Mouse (Mus musculus) hematopoietic stem cell, adult 5-6 weeks (primary cell): ENCODE measurements around the gene Alkbh1. TPM values are rescaled to one million over a fixed set of nuclear protein-coding genes. Genes with fewer than 3 reads are reported as not detected.

Source experiments
- ATAC-seq, 2 experiments: fragments of 125-278 bp in 1 of 2; replicated peaks in 1 of 2; 2 replicates each; pipeline ENCODE4 v1.8.0; 2016 to 2017; ENCODE audit warnings: inconsistent platforms in 2 of 2, mild to moderate bottlenecking in 2 of 2, moderate number of reproducible peaks in 2 of 2, low read depth in 1 of 2, moderate TSS enrichment in 1 of 2; ENCODE audit not compliant: low FRiP score in 2 of 2, poor library complexity in 2 of 2, severe bottlenecking in 2 of 2, insufficient read depth in 1 of 2, low TSS enrichment in 1 of 2
- total RNA-seq: library from RNA; stranded (forward); fragments of 172-1452, 232-1000 nt; gene quantifications from 2 replicates; pipeline ENCODE4 v1.2.3, GENCODE M21; 2017

Gene Alkbh1
- total RNA-seq, 1 experiment from 2014 or later = 49.1 TPM

DNA sequence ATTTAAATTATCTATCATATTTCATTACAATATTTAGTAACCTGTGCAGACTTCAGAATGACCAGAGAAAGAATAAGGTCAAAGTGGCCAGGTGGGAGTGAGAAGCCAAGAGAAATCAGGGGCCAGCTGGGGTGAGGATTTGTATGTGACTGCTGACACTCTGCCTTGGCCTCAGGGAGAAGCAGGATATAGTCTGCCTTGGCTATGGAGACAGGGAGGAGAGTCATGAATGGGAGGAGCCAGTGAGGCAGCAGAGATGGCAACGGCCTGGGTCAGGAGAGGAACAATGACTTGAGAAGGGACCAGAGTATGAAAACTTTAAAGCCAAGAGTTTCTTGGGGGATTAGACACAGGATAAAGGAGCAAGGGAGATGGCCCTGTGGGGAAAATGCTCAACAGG lies 20.1 kb downstream of the Alkbh1 start:
- no peak for ATAC-seq

DNA sequence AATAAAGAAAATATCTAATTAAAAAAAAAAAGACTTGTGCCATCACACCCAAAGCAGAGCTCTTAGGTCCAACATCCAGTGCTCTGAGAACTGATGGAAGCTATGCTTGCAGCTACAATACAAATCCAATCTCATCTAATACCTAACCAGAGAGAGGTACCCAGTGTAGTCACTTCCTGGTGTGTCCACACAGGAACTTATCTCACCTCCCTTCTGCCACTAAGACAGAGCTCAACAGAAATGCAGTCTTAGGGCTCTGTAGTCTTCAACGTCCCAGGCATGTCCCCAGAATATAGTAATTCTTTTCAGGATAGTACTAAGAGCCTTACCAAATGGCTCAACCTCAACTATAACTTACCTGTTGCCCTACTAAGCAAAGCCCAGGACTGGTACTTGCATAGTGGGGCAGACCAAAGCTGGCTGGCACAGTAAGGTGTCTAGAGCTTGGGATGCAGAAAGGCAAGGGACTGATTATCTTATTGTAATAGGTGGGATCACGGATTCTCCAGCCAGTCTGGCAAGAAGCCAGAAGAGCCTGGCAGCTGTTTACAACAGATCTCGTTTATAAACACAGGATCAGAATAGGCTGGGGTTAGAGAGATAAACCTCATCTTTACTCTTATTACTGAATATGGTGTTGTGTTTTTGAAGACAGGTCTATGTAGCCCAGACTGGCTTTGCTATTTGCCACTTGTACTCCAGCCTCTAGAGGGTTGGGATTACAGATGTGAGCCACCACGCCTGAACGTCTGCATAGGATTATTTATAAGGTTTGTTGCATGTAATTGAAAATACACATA lies 21.9 kb downstream of the Alkbh1 start:
- ATAC-seq = peak in 1 of 2 experiments; percentile 26; a peak in 1 of 4 replicates

DNA sequence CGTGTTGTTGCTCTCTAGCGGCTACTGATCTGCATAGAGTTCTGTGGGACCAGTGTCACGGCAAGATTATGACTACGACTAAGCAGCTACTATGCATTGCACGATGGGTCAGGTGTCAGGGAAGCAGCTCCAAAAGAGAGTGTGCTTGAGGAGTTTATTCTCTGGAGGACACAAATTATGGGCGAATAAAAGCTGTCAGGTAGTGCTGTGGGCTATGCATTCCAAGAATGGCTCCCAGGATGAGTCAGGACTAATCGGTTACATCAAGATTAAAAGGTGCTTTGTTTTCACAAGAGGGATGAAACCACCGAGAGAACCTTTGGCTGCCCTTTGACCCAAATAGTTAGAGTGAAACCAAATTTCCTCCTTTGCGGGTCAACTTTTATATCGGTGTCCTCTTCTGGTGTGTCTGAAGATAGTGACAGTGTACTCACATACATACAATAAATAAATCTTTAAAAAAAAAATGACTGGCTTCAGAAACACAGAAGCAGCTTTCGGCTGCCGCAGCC lies 23.8 kb downstream of the Alkbh1 start:
- ATAC-seq = no peak

DNA sequence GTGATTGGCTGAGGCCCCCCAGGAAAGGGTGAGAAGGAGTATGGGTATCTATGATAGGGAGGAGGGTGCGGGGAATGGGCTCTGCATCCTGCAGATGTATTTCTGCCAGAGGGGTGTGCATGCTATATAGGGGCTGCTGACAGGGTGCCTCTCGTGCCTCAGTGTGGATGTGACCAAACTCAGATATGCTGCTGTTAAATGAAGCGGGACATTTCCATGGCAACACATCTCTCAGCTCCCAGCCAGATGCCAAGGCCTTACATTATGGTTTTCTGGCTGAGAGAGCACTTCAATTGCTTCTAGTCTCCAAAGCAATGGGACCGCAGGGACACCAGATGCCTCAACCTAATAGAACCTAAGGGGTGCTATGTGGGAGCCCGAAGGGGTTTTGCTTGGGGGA lies 24.9 kb downstream of the Alkbh1 start:
- no peak for ATAC-seq

DNA sequence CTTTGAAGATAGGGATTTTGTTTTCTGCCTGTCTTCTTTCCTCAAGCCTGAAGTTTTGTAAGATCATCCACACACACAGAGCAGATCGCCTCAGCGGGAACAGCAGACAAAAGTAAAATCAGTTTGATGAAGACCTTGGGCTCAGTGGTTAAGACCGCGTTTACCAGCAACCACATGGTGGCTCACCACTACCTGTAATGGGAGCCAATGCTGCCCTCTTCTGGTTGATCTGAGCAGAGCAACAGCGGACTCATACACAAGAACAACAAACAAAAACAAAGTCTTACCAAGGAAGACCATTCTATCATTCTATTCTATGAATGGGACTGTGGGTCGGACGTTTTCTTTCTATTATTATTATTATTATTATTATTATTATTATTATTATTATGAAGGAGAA lies 27.1 kb downstream of the Alkbh1 start:
- peak; percentile 69 to 77 for ATAC-seq

DNA sequence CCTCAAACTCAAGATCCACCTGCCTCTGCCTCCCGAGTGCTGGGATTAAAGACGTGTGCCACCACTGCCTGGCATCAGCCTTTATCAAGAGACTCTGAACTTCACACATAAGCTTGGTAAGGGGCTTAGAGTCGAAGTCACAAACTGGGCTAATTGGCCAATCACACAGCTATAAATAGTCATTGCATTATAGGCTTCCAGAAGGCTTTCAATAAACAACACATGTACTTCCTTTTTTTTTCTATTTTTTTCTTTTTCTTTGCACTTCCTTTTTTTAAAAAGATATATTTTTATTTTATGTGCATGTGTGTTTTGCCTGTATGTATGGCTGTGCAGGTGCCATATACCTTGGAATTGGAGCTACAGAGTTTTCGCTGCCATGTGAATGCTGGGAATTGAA lies 28.5 kb downstream of the Alkbh1 start:
- peak in 1 of 2 experiments; percentile 23; a peak in 1 of 4 replicates for ATAC-seq

DNA sequence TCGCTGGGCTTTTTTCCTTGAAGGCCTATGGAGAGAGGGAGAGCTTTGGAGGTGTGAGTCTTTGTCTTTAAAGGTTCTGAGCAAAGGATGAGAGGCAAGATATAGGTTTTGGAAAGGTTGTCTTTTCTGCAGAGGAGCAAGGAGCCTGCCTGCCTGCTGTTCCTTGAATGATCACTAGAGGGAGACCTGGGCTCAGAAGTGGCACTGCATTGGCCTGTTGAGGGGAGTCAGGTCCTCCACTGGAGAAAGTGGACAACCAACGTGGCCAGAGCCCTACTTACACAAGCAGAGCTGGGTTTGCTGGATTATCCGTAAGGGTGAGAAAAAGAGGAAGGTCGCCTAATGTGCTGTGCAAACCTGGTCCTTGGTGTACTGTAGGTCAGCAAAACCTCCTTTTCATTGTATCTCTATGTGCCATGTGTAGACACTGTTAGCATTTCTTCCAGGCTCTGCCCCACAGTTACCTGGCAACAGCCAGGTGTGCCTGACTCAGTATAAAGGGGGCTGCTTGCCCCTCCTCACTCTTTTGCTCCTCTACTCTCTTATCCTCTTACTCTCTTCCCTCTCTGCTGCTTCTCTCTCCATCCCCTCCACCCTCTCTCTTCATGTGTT lies 30.5 kb downstream of the Alkbh1 start:
- peak; percentile 67 to 77 for ATAC-seq

DNA sequence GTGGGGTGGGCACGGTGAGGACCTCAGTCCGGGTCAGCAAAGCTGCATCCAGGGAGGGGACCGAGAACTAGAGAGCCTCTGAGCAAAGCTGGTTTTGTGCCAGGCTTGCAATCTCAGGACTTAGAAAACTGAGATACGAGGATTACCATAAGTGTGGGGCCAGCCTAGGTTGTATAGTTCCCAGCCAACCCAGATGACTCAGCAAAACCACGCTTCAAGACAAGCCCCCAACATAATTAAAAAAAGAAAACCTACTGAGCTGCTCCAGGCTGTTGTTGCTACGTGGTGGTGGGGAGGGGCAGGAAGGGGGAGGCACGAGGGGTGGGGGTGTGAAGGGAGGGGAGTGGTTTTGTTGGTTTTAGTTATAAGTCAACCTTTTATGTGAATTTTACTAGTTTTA lies 32.8 kb downstream of the Alkbh1 start:
- peak; percentile 9 to 16; a peak in 2 of 4 replicates for ATAC-seq

DNA sequence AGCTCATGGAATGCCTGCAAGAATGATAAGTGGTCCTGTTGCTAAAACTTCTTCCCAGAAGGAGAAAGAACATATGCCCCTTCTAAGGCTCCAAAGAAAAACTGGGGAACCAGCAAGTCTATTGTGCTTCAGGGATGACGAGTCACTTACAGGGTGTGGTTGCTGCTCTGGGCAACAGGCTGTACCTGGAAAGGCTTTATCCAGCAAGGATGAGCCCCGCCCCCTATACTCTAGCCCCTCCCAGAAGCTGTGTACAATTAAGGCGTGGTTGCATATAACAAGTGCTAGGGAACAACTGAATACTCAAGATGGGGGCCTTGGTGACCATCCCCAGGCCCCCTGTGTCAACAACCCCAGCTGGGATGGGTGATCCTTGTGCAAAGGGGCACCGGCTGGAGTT lies 34.7 kb downstream of the Alkbh1 start:
- no peak for ATAC-seq

DNA sequence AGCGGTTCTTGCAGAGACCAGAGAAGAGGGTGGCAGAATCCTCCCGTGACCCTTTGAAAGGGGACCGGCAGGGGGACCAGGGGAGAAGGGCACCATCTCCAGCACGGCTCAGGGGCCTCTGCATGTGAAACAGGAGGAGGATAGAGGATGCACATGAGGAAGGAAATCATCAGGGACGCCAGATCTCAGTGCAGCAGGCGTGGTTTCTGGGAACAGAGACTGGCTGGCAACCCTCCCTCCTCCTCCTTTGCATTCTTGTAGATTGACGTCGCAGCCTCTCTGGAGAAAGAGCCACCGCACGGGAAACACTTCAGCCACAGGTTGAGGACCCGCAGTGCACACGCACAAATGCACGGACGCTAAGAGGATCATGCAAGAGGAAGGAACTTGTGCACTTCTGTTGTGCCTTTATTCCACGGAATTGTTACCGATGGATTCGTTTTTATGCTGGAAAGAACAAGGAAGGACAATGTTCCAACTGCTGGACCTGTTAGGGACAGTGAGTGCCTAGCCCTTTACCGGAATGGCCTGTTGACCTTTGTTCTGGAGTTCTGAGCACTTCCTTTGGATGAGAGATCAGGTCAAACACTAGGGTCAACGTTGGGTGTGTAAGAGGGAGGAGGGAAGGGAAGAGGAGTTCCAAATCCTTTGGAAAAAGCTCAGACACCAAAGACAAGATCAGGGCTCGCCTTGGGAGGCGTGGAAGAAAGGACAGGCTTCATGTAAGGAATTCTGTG lies 35.8 kb downstream of the Alkbh1 start:
- ATAC-seq = peak; percentile 84 to 86

DNA sequence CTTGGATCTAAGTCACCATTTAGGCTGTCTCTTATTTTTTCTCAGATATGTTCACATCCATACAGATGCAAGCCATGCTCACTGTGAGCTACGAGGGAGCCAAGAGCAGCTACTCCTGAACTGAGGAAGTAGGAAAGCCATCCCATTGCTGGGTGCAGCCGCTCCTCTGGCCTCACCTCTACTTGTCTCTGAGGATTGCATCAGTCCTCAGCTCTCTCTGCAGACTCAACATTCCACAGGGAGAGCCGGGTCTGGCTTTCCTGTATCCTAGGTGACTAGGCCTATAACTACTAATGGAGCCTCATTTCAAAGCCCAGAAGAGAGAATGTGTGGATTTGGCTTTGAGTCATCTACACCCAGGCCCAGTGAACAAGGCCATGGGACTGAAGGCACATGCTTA lies 38.1 kb downstream of the Alkbh1 start:
- ATAC-seq = no peak

DNA sequence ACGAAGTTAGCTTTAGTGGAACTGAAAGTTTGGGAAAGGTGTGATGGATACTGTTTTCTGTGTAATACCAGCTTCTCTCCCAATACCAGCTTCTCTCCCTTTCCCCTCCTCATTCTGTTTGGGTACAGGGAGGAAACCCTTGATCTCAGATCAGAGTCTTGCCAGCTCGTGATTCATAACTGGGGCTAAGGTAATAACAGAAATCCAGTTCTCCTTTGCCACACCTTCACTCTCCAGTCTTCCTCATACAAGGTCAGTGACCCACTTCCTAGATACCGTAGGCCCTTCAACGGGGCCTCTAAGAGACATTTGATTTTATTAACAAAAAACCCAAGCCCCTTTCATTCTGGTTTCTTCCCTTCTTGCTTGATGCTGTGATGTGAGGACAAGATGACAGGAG lies 38.7 kb downstream of the Alkbh1 start:
- no peak for ATAC-seq

DNA sequence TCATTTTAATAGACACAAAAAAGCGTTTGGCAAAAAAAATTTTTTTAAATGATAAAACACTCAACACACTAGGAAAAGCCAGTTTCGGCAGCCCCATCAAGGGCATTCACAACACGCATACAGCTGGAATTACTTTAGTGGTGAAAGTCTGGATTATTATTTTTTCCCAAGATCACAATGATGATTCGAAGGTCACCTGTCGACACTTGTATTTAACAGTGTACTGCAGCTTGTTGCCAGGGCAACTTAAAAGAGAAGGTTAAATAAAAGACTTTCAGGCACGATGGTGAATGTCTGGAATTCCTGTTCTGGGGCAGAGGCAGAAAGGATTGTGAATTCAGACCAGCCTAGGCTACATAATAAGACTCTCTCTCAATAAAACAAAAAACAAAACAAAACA lies 41.9 kb downstream of the Alkbh1 start:
- ATAC-seq = no peak

DNA sequence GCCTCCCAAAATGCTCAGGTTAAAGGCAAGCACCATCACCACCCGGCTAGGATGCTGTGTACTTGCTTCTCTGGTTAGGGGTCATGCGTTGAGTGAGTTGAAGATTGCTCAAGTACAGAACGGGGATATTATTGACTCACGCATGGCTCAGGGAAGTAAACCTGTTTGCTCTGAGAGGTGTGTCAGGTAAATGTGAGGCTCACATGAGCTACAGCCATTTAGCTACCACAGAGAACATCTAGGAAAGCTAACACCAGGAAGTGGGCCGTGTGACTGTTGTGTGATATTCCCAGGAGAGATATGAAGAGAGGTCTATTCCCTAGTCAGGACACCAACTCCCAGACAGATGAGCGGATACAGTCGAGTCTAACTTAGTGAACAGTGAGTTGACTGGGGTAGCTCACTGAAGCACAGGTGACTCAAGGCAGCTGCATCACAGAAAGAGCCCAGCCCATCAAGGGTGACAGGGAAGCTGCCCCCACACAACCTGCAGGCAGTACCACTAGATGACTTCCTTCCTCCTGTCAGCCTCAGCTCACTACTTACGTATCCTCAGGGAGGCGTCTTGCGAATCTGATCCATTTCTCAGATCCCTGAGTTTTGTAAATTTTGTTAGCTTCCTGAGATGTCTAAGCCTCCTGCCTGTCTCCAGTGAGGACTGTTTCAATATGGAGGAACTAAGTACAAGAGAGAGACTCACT lies 44.5 kb downstream of the Alkbh1 start:
- peak; percentile 27 to 69; a peak in 1 of 4 replicates for ATAC-seq

DNA sequence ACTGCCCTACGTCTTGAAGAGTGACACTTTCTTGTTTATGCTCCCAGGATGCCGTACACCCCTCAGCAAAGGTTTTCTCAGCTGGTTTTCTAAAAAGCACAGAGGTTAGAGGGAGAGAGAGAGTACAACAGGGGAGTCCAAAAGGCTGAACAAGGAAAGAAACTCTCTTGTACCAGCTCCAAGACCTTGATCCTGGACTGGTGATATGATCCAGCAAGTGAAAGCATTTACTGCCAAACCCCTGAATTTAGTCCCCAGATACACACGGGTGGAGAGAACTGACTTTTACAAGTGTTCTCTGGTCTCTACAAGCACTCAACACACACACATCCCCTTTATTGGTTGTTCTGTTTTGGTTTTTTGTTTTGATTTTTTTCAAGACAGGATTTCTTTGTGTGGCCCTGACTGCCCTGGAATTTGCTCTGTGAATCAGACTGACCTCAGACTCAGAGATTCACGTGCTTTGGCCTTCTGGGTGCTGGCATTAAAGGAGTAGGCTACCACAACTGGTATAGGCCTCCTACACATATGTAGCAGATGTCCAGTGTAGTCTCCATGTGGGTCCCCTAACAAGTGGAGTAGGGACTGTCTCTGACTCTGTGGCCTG lies 45.9 kb downstream of the Alkbh1 start:
- ATAC-seq = no peak

DNA sequence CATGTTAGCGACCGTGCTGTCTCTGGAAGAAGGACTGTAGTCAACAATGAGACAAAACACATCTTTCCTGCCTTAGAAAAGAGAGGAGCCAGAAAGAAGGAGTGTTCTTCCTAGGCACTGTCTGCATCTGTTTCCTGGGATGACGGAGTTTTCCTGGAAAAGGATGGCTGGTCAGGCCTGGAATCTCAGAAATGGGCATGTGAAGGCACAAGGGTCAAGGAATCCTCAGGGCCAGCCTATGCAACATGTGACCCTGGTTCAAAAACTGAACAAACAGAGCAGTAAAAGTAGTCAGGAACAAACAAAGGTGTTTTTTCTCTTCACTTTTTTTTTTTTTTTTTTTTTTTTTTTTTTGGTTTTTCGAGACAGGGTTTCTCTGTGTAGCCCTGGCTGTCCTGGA lies 46.7 kb downstream of the Alkbh1 start:
- ATAC-seq = no peak

DNA sequence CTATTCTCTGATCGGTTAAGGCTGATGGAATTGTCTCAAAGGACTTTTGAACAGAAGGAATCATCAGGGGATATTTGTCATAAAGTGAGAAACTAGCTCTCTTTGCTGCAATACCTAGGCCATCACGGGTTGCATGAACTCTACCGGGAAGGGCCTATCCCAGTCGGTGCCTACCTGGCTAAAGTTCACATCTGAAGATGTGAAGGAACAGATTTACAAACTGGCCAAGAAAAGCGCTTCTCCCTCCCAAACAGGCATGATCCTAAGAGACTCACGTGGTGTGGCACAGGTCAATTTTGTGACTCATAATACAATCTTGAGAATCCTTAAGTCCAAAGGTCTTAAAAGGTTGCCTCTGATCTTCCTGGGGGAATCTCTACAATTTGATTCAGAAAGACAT lies 49.5 kb downstream of the Alkbh1 start:
- ATAC-seq = no peak
